Mouse (Mus musculus): Measurements from ENCODE around the gene Ap2m1.

Ap2m1 gene

DNA sequence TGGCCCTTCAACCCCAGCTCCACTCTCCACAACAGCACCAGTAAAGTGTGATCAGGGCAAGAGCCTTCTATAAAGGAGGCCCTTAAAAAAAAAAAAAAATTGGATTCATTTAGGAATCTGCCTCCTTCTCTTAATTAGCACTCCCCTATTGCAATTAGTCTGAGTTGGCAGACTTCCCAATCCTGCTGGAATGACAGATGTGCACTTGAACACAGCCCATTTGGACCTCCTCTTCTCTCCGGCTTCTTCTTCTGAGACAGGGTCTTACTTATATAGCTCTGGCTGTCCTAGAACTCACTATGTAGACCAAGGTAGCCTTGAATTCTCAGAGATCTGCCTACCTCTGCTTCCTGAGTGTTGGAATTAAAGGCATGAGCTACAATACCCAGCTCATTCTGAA lies 5.9 kb upstream of the Ap2m1 start:
- no peak for DNase-seq (ENCODE audit: low read depth)

DNA sequence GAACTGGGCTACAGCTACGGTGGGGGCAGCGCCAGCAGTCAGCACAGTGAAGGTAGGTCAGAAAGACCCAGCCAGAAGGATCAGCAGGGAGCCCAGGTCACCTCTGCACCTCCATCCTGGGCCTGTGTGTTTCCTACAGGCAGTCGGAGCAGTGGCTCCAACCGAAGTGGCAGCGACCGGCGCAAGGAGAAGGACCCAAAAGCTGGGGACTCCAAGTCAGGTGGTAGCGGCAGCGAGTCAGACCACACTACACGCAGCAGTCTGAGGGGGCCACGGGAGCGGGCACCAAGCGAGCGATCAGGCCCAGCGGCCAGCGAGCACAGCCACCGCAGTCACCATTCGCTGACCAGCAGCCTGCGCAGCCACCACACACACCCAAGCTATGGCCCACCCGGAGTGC lies 4.3 kb upstream of the Ap2m1 start:
- DNase-seq (ENCODE audit: low read depth), result no peak

DNA sequence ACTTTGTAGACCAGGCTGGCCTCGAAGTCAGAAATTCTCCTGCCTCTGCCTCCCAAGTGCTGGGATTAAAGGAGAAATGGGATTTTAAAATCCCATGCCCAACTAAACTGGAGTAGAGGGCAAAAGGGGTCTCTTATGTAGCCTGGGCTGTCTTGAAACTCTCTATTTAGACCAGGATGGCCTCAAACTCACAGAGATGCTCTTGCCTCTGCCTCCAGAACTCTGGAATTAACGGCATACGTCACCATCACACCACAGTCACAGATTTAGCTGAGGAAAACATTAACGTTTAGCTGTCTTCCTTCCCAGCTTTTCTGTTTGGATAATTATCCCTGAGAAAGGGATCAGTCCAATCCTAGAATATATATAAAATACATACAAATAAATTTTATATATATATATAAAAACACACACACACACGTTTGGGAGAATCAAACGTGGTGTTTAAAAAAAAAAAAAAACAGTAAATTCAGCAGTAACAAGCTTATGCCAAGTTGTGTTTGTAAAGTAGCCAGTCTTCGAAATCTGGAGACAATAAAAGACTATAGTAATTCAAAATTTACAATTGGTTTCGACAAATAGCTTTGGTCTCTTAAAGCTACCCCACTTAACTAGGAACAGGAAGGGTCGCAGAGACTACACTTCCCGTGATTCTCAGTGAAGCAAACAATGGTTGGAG lies 522 bp upstream of the Ap2m1 start:
- no peak for DNase-seq (ENCODE audit: low read depth)

DNA sequence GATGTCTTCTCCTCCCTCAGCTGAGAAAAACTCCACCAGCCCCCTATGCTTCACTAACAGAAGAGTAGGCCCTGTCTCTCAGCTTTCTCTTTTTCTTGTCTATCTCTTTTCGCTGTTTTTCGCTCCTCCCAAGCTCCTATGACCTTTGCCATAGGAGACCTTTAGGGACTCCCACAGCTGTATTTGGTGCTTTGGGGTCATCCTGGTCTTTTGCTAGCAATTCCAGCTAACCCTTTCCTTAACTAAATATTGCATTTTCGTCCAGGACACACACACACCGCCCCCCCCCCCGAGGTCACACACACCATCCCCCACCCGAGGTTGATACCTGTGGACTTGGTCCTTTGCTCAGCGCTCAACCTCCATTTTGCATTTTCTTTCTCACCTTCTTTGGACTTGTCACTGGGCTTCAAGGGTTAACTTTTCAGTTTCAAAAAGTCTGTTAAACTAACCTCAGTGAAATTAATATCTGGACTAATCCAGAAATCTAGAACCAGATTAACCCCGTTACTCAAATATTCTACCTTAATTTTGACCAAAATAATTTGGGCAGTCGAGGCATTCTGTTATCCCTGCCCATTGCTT lies 895 bp downstream of the Ap2m1 start:
- no peak for DNase-seq (ENCODE audit: low read depth)

DNA sequence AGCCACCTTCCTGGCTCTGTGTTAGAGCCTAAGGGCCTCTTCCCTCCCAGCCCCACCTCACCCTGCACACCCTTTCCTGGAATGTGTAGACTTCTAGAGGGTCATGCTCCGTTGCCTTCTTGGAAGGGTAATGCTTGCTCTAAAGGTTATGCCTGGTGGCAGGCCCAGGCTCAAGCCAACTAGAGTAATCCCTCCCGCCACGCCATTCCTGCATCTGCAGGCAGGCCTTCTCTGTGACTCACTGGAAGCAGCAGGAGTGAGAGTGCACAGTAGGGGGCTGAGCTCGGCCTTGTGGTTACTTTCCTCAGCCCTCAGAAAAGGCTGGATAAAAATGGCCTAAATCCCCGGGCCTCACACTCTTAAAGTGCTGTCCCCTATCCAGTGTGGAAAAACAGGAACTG lies 1.8 kb downstream of the Ap2m1 start:
- no peak for DNase-seq (ENCODE audit: low read depth)

DNA sequence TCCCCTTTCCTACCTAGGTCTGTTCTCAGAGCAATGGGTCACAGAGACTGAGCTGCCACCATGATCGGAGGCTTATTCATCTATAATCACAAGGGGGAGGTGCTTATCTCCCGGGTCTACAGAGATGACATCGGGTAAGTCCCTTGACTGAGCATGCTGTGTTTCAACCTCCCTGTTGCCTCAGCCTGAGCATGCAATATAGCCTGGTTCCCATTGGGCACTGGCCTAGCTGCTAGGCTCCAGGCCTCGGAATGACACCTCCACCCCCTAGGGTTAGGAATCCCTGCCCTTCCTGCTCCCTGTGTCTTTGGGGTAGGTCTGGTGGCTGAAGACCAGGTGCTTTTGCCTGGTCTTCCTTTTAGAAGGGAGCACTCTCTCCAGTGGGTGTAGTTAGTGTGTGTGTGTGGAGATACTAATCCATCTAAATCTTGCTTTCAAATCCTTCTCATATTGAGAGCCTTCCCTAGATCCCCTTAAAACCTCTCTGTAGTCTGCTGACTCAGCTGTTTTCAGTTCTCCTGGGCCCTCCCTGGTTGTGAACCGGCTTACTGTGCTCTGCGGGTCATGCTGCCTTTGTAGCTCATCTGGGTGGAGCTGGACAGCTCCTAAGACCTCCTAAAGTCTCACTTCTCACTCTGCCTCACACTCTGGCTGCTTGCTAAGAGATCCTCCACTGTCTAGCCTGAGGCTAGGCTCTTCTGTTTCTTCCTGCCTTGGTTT lies 2.5 kb downstream of the Ap2m1 start:
- DNase-seq (ENCODE audit: low read depth), result no peak

DNA sequence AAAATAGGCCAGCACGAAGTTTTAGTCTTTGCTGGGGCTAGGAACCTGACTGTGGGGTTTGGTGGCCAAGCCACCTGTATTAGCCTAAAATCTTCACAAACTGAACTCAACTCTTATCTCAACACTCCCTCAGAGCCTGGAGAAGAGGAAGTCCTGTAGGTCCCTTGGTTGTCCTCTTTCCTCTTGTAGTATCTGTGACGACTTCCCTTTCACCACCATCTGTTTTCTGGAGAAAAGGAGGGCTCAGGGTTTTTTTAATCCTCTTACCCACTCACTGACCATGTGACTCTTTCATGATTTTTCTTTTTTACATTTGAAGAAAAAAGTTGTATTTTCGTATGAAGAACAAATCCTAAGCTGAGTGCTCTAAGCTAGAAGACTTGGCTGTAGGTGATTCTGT lies 4.4 kb downstream of the Ap2m1 start:
- no peak for DNase-seq (ENCODE audit: low read depth)

DNA sequence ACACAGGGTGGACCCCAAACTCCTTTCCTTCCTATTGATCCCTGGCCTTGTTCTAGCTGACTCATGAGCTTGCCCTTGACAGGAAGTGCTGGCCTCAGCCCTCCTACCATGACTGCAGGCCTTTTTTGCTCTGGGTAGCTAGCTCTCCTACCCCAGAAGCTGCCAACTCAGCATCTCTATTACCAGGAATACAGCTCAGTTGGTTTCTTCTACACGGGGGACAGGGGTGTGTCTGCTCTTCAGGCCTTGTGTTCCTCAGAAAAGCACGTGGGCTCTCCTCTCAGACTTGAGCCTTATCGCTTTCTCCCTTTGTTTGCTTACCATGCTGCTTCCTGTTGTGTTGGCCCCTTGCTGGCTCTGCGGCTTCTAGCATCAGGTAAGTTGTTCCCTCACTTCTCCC lies 5.2 kb downstream of the Ap2m1 start:
- DNase-seq (ENCODE audit: low read depth), result no peak

DNA sequence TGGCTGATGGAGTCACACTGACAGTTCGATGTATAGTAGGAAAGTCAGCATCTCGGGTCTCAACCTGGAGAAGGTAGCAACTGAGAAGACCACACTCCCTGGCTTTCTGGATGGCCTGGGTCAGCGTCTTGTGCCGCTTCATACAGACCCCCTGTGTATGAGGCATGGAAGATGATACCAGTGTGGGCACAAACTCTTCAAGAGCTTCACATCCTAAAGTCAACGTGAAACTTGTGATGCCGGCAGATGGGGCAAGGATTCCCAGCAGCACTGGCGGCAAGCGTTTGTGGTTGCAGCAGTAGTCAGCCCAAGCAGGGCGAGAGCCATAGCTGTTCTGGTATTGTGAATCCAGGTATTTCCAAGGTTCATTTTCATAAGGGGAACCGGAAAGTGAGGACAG lies 10.4 kb downstream of the Ap2m1 start:
- DNase-seq (ENCODE audit: low read depth), result no peak

DNA sequence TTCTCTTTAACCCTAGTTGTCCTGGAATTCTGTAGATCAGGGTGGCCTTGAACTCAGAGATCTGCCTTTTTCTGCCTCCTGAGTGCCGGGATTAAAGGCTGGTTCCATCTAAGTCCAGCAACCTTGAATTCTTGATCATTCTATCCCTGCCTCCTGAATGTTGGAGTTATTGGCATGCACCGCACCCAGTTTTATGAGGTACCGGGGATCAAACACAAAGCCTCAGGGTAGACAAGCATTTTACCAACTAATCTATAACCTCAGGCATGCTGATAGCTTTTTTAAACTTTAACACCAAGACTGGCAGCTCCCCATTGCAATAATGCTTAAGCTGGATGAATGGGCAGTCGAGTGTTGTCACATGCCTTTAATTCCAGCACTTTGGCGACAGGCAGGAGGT lies 12.1 kb downstream of the Ap2m1 start:
- no peak for DNase-seq (ENCODE audit: low read depth)

DNA sequence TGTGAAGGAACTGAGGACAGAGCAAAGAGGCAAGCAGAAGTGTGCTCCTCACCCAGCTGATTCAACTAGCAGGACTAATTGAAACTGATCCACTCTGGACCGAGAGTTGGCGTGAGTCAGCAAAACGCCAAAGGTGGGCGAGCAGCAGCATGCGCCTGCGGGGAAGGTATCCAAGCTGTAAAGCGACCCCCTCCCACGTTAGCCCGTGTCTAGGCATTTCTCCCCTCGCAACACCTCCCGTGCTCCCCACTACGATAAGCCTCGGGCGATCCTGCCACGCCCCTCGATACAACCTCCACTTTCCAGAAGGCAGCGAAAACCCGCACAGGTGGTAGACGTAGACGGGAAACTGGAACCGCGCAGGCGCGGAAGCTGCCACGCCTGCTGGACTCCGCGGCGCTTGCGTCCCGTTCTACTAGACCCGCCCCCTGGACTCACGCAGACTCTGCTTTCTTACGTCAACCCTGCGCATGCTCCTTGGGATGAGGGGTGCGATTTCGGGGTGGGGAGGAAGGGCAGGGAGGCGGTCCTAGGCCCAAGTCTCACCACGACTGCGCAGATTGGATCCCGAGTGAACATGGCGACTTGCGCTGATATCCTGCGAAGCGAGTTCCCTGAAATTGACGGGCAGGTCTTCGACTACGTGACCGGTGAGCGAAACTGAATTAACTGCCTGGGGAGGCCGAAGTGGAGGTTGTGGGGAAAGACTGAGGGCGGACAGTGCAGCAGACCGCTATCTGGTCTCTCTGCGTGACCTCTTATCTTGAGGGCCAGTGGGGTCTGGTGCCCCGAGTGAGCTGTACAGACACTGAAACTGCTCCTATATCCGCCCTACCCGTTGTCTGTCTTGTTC lies 13.0 kb downstream of the Ap2m1 start, which contains the start of gene Abcf3:
Gene Abcf3, plus strand, starts transcription at position 482 of the 853 bp plus-strand sequence.
- DNase-seq (ENCODE audit: low read depth), result peak; percentile 100

DNA sequence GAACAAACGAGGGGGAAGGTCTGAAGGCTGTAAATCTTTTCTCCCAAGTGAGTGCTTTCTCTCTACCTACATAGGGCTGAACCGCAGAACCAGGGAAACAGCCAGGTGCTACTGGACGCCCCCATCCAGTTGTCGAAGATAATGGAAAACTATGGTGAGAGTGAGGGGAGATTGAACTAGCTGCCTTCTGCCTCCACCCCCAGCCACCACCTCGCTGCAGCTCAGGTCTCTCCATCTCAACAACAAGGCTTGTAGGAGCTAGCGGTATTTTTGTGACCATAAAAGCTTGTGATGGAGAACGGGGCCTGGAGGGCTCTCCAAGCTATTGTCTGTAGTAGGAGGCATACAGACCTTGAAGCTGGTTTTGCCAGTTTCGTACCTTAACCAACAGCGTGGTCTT lies 13.9 kb downstream of the Ap2m1 start:
- no peak for DNase-seq (ENCODE audit: low read depth)

DNA sequence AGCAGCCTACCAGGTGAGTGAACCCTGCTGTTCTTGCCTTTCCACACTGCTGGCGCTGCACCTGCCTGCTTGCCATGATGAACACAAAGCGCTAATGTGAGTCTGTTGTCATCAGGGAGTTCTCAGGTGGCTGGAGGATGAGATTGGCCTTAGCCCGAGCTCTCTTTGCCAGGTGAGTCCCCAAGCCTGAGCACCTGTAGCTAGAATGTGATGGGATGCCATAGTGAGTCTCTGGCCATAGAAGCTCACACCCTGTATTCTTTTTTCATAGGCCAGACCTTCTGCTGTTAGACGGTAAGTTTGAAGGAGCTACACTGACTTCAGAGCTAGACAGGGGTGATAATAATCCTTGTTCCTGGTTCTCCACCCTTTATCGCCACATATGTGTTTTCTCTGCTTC lies 16.4 kb downstream of the Ap2m1 start:
- no peak for DNase-seq (ENCODE audit: low read depth)

DNA sequence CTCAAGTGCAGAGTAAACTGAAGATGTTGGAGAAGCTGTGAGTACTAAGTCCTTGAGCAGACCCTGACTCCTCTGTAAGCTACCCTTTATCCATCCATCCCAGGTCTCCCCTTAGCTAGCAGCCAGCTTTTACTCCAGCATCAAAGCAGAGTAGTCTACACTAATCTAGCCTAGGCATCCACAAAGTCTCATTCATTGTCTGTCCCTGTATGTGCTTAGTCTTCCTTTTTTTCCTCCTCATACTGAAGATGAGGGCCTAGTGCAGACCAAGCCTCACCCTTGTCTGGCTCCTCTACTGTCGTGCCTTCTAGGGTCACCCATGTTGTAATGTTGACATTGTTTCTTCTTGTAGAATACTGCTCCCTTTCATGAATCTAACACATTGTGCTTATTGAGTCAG lies 17.3 kb downstream of the Ap2m1 start:
- no peak for DNase-seq (ENCODE audit: low read depth)

DNA sequence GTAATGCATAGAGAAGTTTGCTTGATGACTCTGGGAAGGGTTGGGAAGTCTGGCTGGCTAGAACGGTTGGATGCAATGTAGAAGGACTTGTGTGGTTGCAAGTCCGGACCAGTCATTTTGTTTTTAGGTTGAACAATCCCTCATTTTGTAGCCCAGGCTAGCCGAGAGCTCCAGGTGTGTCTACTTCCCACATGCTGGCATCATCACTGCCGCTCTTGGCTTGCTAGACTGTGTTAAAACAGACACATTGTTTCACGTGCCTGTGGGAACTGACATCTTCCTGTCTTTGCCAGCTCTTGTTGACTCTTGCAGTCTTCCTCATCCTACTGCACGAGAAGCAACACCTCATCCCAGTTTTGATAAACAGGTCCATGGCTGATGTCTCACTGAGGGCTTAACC lies 19.7 kb downstream of the Ap2m1 start:
- no peak for DNase-seq (ENCODE audit: low read depth)

DNA sequence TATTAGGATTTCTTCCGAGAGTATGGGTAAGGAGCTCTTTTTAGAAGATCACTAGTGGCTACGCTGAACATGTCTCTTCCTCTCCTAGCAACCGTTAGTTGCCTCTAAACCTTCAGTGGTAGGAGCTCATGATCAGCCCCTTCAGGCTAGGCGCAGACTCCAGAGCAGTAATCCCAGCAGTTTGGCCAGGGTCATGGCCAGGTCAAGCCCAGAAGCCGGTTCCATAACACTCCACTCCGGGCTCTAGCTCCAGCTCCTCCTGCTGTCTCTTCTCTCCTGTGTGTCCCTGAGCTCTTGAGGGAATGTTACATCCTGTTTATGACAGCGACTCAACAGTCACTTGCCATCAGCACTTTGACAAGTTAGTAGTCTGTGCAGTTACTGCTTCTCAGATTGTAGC lies 22.1 kb downstream of the Ap2m1 start:
- DNase-seq (ENCODE audit: low read depth), result no peak

DNA sequence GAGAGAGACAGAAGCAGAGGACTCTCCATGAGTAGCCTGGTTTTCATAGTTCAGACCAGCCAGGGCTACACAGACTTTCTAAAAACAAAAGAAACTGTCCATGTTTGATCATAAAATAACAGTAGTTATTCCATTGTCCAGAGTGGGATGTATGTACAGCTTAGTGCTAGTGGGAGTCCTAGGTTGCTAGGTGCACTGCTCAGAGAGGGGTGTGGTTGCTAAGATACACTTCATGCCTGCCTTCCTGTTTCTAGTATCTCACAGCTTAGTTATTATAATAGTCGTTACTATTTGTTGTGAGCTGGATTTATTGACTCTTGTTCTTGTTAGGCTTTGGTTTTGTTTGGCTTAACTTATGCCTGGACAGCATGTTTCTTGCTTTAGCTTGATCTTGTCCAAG lies 29.8 kb downstream of the Ap2m1 start:
- no peak for DNase-seq (ENCODE audit: low read depth)

DNA sequence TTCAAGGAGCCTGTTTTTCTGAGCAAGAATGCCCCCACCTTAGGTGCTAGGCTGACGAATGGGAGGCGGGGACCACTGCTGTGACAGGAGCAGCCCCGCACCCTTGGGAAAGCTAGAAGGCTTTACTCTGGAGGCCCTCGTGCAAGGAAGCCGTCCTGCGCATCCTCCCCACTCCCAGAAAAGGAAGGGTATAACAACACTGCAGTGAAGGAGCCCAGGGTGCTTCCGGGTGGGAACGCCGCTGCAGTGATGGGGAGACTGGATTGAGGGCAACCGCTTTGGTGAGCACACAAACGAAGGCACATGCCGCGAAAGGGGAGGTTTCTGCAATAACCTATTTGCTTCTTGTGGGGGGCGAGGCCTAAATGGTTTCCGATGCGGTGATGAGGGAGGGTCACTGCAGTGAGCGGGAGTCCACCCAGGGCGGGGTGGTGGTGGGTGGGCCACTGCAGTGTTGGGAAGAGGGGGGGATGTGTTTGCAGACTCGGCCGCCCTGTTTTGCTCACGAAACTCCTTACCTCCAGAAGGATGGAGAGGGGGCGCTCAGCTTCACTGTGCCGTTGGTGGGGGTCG lies 54.2 kb downstream of the Ap2m1 start, which contains the start of gene Vwa5b2:
Gene Vwa5b2, plus strand, starts transcription at position 106 of the 573 bp plus-strand sequence.
- no peak for DNase-seq (ENCODE audit: low read depth)

DNA sequence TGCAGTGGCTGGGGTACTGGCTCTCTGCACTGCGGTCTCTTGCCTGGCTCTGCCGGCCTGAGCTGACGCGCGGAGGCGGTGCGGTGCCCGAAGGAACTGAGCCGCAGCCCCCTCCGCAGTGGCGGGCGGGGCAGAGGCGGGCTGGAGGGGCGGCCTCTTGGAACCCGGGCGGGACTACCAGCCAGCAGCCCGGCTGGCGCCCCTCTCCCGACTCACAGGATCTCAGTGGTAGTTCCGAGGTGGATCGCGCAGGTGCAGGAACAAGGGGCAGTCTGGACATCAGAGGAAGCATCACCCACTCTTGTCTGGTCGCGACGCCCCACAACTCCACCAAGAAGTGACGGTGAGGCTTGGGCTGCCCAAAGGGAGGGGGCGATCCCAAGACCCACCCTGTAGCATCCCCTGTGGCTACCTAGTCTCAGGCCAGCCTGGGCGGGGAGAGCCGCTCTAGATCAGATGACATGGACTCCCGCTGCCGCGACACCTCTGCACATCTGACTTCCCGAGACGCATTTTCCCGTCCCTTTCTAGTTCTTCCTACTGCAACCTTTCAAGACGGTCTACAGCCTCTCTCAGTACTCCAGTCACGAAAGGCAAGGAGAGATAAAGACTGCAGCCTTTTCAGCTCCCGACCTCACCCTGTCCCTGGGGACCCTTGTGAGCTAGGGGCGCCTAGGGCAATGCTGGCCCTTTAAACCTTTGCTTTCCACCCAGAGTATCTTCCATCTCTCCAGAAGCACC lies 54.8 kb downstream of the Ap2m1 start:
- DNase-seq (ENCODE audit: low read depth), result no peak

DNA sequence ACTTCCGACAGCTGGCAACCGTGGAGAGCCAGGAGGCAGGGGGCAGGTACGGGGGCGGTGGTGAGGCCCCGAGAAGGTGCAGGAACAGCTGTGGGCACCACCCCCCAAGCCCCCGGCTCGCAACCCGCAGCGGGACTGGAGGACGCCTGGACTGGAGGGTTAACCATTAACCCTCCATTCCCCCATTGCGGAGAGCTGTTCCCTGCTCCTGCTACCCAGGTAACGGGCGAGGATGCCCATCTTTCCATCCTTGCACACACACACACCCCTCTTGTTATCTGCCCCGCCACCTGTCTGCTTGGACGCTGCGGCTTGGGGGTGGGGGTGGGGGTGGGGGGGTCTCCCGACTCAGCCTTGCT lies 55.4 kb downstream of the Ap2m1 start:
- DNase-seq (ENCODE audit: low read depth), result no peak

DNA sequence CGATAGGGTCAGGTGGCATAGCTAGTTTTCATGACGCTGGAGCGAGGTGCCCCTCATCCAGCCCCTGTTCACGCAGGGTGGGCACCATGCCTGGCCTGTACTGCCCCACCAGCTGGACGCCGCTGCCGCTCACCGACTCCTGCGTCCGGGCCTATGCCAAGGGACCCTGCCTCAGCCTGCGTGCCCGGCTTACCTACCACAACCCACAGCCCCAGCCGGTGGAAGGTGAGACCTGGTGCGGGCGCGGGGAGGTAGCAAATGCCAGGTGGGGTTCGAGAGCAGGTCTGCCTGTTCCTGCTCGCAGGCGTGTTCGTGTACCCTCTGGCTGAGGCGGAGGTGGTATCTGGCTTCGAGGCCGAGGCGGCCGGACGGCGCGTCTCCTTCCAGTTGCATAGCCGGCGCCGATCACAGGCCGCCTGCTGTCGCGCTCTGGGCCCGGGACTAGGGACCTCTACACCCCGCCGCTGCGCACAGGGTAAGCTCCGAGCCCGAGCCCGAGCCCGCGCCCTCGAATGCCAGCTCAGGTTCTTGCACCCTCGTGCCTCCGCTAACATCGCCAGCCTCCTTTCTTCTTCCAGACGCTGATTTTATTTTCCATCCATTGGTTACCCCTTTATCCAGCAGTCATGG lies 55.9 kb downstream of the Ap2m1 start:
- DNase-seq (ENCODE audit: low read depth), result no peak

All from induced T-regulatory cell, adult 2 months (primary cell).